Mouse (Mus musculus) liver, adult 2 months (tissue): ENCODE data around the gene Rusc1. TPM values are rescaled to one million over a fixed set of nuclear protein-coding genes. Genes with fewer than 3 reads are reported as not detected.

Source experiments
- DNase-seq: peaks from one replicate; pipeline ENCODE4 v3.0.0-alpha.2; 2011; ENCODE audit warnings: low read depth, low spot score; ENCODE audit errors: extremely low read depth
- H3K27ac ChIP-seq: fragments of 200-500 bp; replicated peaks from 2 replicates; pipeline ENCODE4 v1.5.1; 2012; ENCODE audit warnings: low read depth, mild to moderate bottlenecking, control low read depth, inconsistent platforms, low read length; ENCODE audit not compliant: insufficient read depth
- H3K27me3 ChIP-seq: fragments of 200-500 bp; 2 replicates; pipeline ENCODE4 v1.6.1; 2012; ENCODE audit warnings: mild to moderate bottlenecking, moderate library complexity, low read length, inconsistent platforms; ENCODE audit not compliant: control insufficient read depth, insufficient read depth
- H3K36me3 ChIP-seq: fragments of 200-500 bp; 2 replicates; pipeline ENCODE4 v1.6.1; 2012; ENCODE audit warnings: low read length, inconsistent platforms; ENCODE audit not compliant: control insufficient read depth, insufficient read depth
- H3K4me1 ChIP-seq: fragments of 200-500 bp; 2 replicates; pipeline ENCODE4 v1.6.1; 2011; ENCODE audit warnings: low read length; ENCODE audit not compliant: control insufficient read depth, insufficient read depth
- H3K4me3 ChIP-seq: fragments of 200-500 bp; 2 replicates; pipeline ENCODE4 v1.5.1; 2011; ENCODE audit warnings: low read depth, mild to moderate bottlenecking, control low read depth, low read length, moderate library complexity; ENCODE audit not compliant: insufficient read depth
- H3K79me2 ChIP-seq: fragments of 200-500 bp; 2 replicates; pipeline ENCODE4 v1.6.1; 2012; ENCODE audit warnings: inconsistent platforms, mild to moderate bottlenecking, low read length, moderate library complexity; ENCODE audit not compliant: control insufficient read depth, insufficient read depth
- H3K9ac ChIP-seq: fragments of 200-500 bp; 2 replicates; pipeline ENCODE4 v1.6.1; 2012; ENCODE audit warnings: low read depth, mild to moderate bottlenecking, control low read depth, inconsistent platforms, low read length
- CTCF ChIP-seq: fragments of 200-500 bp; IDR thresholded peaks from 2 replicates; pipeline ENCODE4 v1.5.1; 2011; ENCODE audit warnings: low read depth, low read length, control low read depth
- POLR2A ChIP-seq: fragments of 200-500 bp; IDR thresholded peaks from 2 replicates; pipeline ENCODE4 v1.6.1; 2011; ENCODE audit warnings: low read length, control low read depth; ENCODE audit not compliant: insufficient read depth; ENCODE audit errors: extremely low read depth
- WGBS: fragments of 180-500 bp; shearing (Covaris S2); methylation state at CpG from one replicate; pipeline ENCODE4 v1.1.7; 2018; 5-methylcytosine and 5-hydroxymethylcytosine counted together
- polyA plus RNA-seq: library from polyadenylated mRNA; depleted of rRNA; stranded (reverse); fragments of >200 nt; gene quantifications from 2 replicates; pipeline ENCODE4 v1.2.3, GENCODE M21; 2012
- total RNA-seq: library from RNA; depleted of rRNA; stranded (reverse); fragments of >200 nt; gene quantifications from 2 replicates; pipeline ENCODE4 v1.2.3, GENCODE M21; 2014

Rusc1 gene
- total and polyA plus RNA-seq, 2 experiments: 4.8 to 18.3 TPM

- H3K9ac ChIP-seq: peak overlapping the region; percentile 51
- 16% methylated on average over 30 of the region's 30 CpGs for WGBS
Measured at GRCm38 (mm10) chr3:89132285-89133062, 39.4 kb upstream of the Rusc1 start.

DNA sequence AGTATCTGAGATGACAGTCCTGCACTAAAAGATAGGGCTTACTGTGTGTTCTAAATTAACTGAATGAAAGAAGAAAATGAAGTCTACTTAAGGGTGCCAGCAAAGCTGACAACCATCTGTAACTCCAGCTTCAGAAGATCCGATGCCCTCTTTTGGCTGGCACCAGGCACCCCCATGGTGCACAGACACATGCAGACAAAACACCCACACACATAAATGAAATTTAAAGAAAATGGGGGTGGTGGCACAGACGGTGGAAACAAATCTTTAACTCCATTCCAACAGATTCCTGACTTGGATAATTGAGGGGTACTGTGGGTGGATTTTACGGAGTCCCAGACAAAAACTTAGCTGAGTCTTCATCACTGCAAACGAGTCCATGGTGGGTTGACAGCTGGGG, 38.7 kb upstream of the Rusc1 start:
- H3K9ac ChIP-seq: no peak overlapping the region
- H3K36me3 ChIP-seq: no peaks in the 10 kb centered on the region
- no peak for DNase-seq
- TF ChIP-seq CTCF (no peak), POLR2A (no peak)
- no peaks in the 10 kb centered on the region for H3K27me3 ChIP-seq
- peaks cover 18% of the 10 kb centered on the region for H3K4me1 ChIP-seq
- no peaks in the 10 kb centered on the region for H3K79me2 ChIP-seq
- WGBS: 65% methylated on average over 4 of the region's 4 CpGs
- H3K27ac ChIP-seq: no peak overlapping the region
- no peak overlapping the region for H3K4me3 ChIP-seq

More at GRCm38 (mm10) chr3:89132285-89133062, 39.4 kb upstream of the Rusc1 start:
- DNase-seq: no peak
- H3K27me3 ChIP-seq: no peaks in the 10 kb centered on the region
- peaks cover 19% of the 10 kb centered on the region for H3K4me1 ChIP-seq
- peak overlapping the region; percentile 10; the same call in 1 of the 2 replicates for H3K4me3 ChIP-seq
- 0 out of 2 replicates have a peak, but pooled peaks cover 4% of the 10 kb centered on the region for H3K79me2 ChIP-seq
- H3K27ac ChIP-seq: peak overlapping the region; percentile 73; the same call in 1 of the 2 replicates
- TF ChIP-seq CTCF (peak; percentile 77), POLR2A (no peak)
- H3K36me3 ChIP-seq: no peaks in the 10 kb centered on the region

DNA sequence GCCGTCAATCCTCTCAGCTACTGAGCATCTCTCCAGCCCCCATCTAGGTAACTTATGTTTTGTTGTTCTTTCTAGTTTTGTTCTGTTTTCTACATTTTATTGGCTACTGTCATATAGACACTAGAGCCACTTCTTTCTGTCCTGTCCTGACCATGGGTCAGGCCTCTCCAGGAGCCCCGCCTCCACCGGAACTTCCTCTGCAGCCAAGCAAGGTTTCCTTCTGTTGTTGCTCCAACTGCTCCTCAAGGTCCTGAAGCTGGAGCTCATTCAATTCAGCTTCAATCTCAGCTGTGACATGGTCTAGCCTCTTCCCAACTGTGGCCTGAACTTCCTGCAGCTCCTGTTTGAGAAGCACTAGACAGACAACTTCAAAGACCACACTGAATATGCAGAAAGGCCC, 36.8 kb upstream of the Rusc1 start:
- WGBS: 85% methylated on average over 3 of the region's 3 CpGs
- Histone ChIP-seq H3K36me3 (no peaks in the 10 kb centered on the region), H3K9ac (no peak overlapping the region), H3K27ac (no peak overlapping the region), H3K4me1 (peaks cover 13% of the 10 kb centered on the region), H3K79me2 (no peaks in the 10 kb centered on the region), H3K27me3 (no peaks in the 10 kb centered on the region), H3K4me3 (no peak overlapping the region)
- DNase-seq: no peak
- TF ChIP-seq POLR2A (no peak), CTCF (no peak)

GRCm38 (mm10) chr3:89125981-89126380, 32.9 kb upstream of the Rusc1 start:
- Histone ChIP-seq H3K27ac (no peak overlapping the region), H3K4me1 (no peaks in the 10 kb centered on the region), H3K79me2 (no peaks in the 10 kb centered on the region), H3K9ac (no peak overlapping the region), H3K27me3 (no peaks in the 10 kb centered on the region), H3K4me3 (no peak overlapping the region), H3K36me3 (no peaks in the 10 kb centered on the region)
- no peak for TF ChIP-seq CTCF
- no peak for TF ChIP-seq POLR2A
- 98% methylated on average over 3 of the region's 3 CpGs for WGBS
- no peak for DNase-seq

GRCm38 (mm10) chr3:89124241-89124640, 31.1 kb upstream of the Rusc1 start:
- WGBS: 30% methylated on average over 3 of the region's 3 CpGs
- no peak for TF ChIP-seq POLR2A
- no peak for TF ChIP-seq CTCF
- Histone ChIP-seq H3K9ac (no peak overlapping the region), H3K4me1 (no peaks in the 10 kb centered on the region), H3K36me3 (no peaks in the 10 kb centered on the region), H3K4me3 (no peak overlapping the region), H3K27me3 (no peaks in the 10 kb centered on the region), H3K27ac (no peak overlapping the region), H3K79me2 (no peaks in the 10 kb centered on the region)
- no peak for DNase-seq

DNA sequence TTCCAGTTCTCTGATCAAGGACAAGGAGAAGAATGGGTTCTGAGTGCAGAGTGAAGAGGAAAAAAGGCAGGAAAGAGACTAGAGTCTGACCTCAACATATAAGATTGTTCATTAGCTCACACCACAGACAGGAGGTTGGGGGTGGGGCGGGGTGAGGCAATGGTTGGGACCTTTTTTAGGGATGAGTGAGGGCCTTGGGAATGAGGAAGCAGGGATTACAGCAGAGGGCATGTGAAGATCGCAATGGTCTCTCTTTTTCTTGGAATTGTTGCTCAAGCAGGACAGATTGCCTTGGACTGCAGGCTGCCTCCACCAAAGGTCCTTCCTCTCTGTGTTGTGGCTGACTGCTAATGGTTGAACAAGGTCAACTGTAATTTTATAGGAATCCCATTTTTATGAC, 30.2 kb upstream of the Rusc1 start:
- H3K4me3 ChIP-seq: no peak overlapping the region
- H3K79me2 ChIP-seq: no peaks in the 10 kb centered on the region
- H3K9ac ChIP-seq: no peak overlapping the region
- no peak for DNase-seq
- H3K27ac ChIP-seq: no peak overlapping the region
- H3K4me1 ChIP-seq: no peaks in the 10 kb centered on the region
- 51% methylated on average over 2 of the region's 2 CpGs for WGBS
- no peak for TF ChIP-seq POLR2A
- no peaks in the 10 kb centered on the region for H3K27me3 ChIP-seq
- H3K36me3 ChIP-seq: no peaks in the 10 kb centered on the region
